Mouse (Mus musculus): ENCODE results near the gene Tmsb15a. TPM values are rescaled to one million over a fixed set of nuclear protein-coding genes. Genes with fewer than 3 reads are reported as not detected.

The Tmsb15a gene
- not detected for total RNA-seq (2023)

DNA sequence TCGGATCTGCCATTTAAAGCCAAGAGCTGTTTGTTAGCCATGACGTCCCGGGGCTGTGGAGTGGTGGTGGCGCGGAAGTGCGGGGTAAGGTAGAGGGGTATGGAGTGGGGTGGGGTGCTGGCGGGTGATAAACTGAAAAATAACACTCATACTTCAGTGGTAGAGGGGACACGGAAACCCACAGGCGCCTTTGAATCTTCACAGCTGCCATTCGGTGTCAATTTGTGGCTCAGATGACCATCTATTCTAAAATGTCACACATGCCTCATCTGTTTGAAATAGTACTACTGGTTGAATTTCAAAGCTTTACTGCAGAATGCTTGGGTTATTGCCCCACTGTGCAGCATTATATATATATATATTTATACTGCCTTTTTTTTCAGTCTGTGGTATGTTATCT is at the start of gene Tmsb15a:
Gene Tmsb15a (minus strand): TSS at position 101 of the 400 bp plus-strand sequence.

DNA sequence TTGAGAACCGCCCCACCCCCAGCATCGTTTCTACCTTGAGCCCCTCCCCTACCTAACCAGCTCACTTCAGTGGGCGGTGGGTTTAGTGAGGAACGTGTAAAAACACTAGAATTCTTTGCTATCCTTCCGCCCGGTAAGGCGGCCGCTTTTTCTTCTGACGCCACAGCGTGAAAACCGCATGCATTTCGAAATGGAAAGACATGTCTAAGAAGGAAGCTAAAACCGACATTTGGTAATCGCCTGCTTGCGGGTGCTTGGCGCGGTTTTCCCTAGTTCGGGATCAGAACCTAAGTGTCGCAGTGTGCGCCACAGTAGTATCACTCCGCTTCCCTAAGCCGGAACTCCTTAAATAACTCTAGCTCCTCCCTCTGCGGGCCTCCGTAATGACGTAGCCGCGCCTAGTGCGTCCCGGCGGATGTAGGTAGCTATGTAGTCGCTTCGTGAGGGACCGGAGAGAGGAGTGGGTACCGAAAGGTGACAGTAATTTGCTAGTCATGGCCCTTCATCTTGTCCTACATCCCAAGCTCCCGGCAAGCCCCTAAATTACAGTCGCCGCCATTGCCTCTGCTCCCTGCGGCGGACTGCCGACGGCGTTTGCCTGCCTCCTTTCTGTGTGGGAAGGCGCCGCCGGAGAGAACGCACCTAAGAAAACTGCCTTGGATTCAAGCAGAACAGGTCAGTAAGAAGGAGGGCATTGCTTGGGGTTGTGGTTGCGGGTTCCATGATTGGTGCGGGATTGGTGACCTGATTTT is 17.4 kb upstream of the Tmsb15a start, which contains the start of the genes Armcx5 and Gprasp1:
Gene Armcx5 (plus strand): TSS at position 430 of the 752 bp plus-strand sequence.
Gene Gprasp1 (plus strand): TSS at position 430 of the 752 bp plus-strand sequence.

DNA sequence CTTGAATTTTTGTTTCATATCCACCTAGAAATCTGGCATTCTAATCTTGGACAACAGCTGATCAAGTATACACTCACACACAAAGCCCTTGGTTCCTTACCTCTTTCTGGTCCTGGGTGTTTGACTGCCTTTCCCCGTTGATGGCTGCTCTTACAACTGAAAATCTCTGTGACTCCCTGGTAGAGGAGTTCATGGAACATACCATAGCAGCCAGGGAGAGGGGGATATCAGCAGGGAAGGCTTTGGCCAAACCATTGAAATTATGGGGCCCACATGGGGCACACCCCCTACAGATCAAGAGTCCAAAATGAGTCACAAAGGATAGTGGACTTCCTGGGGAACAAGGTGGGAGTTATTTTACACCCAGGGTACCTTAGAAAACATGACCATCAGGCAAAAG is 31.4 kb downstream of the Tmsb15a start, which contains the start of gene Tcp11x2:
Gene Tcp11x2 (minus strand): TSS at position 158 of the 400 bp plus-strand sequence.

Other genes with a start within 250 kb of the Tmsb15a start
- not detected for gene AV320801, start 230.7 kb downstream of the Tmsb15a start, total RNA-seq (2023)
- under 1 TPM in 1 of 2 experiments, not detected in 1; 0.82 TPM for gene Nxf7, start 126.5 kb downstream of the Tmsb15a start, total RNA-seq (2023)
- gene Prame, start 97.6 kb downstream of the Tmsb15a start, total RNA-seq (2023), result not detected
- gene Tcp11x2, start 31.5 kb downstream of the Tmsb15a start, total RNA-seq (2023), result not detected
- 10 to 100 TPM in 1 of 2 experiments, 1 to 10 TPM in 1; 9.7 to 11.7 TPM for gene Armcx5, start 17.5 kb upstream of the Tmsb15a start, total RNA-seq (2023)
- gene Gprasp1, start 17.5 kb upstream of the Tmsb15a start, total RNA-seq (2023), result 10 to 100 TPM; 22.9 to 27.2 TPM
- gene Bhlhb9, start 72.3 kb upstream of the Tmsb15a start, total RNA-seq (2023), result under 1 TPM; 0.89 to 0.97 TPM
- gene Gprasp2, start 113.8 kb upstream of the Tmsb15a start, total RNA-seq (2023), result 1 to 10 TPM in 1 of 2 experiments, under 1 TPM in 1; 0.81 to 7.3 TPM

Measured in monocyte, adult 59 days (primary cell).